In genomic region chr11:69654760-69655159, GRCm38 (mm10) we compare ENCODE assay signal across 10 mouse cellular contexts. TPM values are rescaled to one million over a fixed set of nuclear protein-coding genes. Genes with fewer than 3 reads are reported as not detected.
DNase-seq lines count a peak whose midpoint lies in the region; ATAC-seq and TF ChIP-seq lines count a peak whose summit lies in the region.
"Had no signal": no experiment of that assay in that cellular context is flagged by ENCODE, and none has a peak within 500 bp of the region (broad histone marks: within the 10 kb centered on the region; RNA-seq: fewer than 3 reads in every experiment).

No protein-coding gene starts in this region.

- H3K27ac ChIP-seq in forebrain, embryonic 12.5 days: peak overlapping the region; percentile 46; the same call in 1 of the 2 replicates
- no peak overlapping the region for H3K27ac ChIP-seq in forebrain, postnatal 0 days (ENCODE audit: low read depth, low read length)
- H3K27ac ChIP-seq in embryonic facial prominence, embryonic 10.5 days (replicated peaks): peak overlapping the region; percentile 71; the same call in 1 of the 2 replicates

- ATAC-seq in forebrain, embryonic 12.5 days (ENCODE audit: low FRiP score): no peak
- no peak for ATAC-seq in forebrain, postnatal 0 days

- no peaks in the 10 kb centered on the region for H3K27me3 ChIP-seq in forebrain, embryonic 12.5 days
- H3K27me3 ChIP-seq in forebrain, postnatal 0 days (ENCODE audit: insufficient read depth, low read length): no peaks in the 10 kb centered on the region
- no peaks in the 10 kb centered on the region for H3K27me3 ChIP-seq in embryonic facial prominence, embryonic 10.5 days (replicated peaks; ENCODE audit: low read depth, poor library complexity, severe bottlenecking)
- H3K27me3 ChIP-seq: megakaryocyte, embryonic 14.5 days had no signal

- H3K4me2 ChIP-seq in forebrain, embryonic 12.5 days: no peak overlapping the region
- H3K4me2 ChIP-seq in forebrain, postnatal 0 days (ENCODE audit: low read depth): no peak overlapping the region

- peaks cover 16% of the 10 kb centered on the region for H3K4me1 ChIP-seq in forebrain, embryonic 12.5 days
- H3K4me1 ChIP-seq in forebrain, postnatal 0 days (ENCODE audit: insufficient read depth): no peaks in the 10 kb centered on the region
- peaks cover 39% of the 10 kb centered on the region for H3K4me1 ChIP-seq in embryonic facial prominence, embryonic 10.5 days

- H3K4me3 ChIP-seq in forebrain, embryonic 12.5 days (replicated peaks): no peak overlapping the region
- no peak overlapping the region for H3K4me3 ChIP-seq in forebrain, postnatal 0 days (ENCODE audit: low read depth, low read length)
- peak overlapping the region; percentile 19 for H3K4me3 ChIP-seq in embryonic facial prominence, embryonic 10.5 days
- H3K4me3 ChIP-seq: megakaryocyte, embryonic 14.5 days had no signal

- WGBS in forebrain, embryonic 12.5 days: 43% methylated on average over 9 of the region's 9 CpGs
- 56% methylated on average over 9 of the region's 9 CpGs for WGBS in forebrain, postnatal 0 days
- 39% methylated on average over 9 of the region's 9 CpGs for WGBS in embryonic facial prominence, embryonic 10.5 days

- no peak for DNase-seq in forebrain, postnatal 0 days
- DNase-seq in kidney, postnatal 4 days: peak; percentile 23 to 35
- no peak for DNase-seq in kidney, postnatal 36 days
- DNase-seq in embryonic facial prominence, embryonic 10.5 days (ENCODE audit: low spot score): peak; percentile 29
- DNase-seq in lung, postnatal 36 days: peak; percentile 39
- no peak for DNase-seq in frontal cortex, adult 2 months (ENCODE audit: extremely low spot score in 1 of 2, low spot score in 1 of 2)
- DNase-seq in Muller cell, postnatal 12 days (ENCODE audit: inconsistent ontology term): no peak

- H3K9me3 ChIP-seq in forebrain, embryonic 12.5 days: no peaks in the 10 kb centered on the region
- H3K9me3 ChIP-seq in forebrain, postnatal 0 days (ENCODE audit: low read length): no peaks in the 10 kb centered on the region
- H3K9me3 ChIP-seq in embryonic facial prominence, embryonic 10.5 days: no peaks in the 10 kb centered on the region
- H3K9me3 ChIP-seq: megakaryocyte, embryonic 14.5 days had no signal

- H3K36me3 ChIP-seq in forebrain, embryonic 12.5 days (replicated peaks): peaks cover 83% of the 10 kb centered on the region
- peaks cover 72% of the 10 kb centered on the region for H3K36me3 ChIP-seq in forebrain, postnatal 0 days (ENCODE audit: insufficient read depth)
- peaks cover 94% of the 10 kb centered on the region for H3K36me3 ChIP-seq in embryonic facial prominence, embryonic 10.5 days (replicated peaks)

- H3K9ac ChIP-seq in forebrain, embryonic 12.5 days: no peak overlapping the region
- no peak overlapping the region for H3K9ac ChIP-seq in forebrain, postnatal 0 days

- no peak for TF ChIP-seq CTCF in forebrain, postnatal 0 days (IDR thresholded peaks at IDR 0.05; ENCODE audit: low read depth)

RNA-seq across cellular contexts. Expression of gene Sox15, which starts 0.4 kb away (rescaled TPM):
- not detected in 2 replicates for polyA plus RNA-seq in forebrain, embryonic 12.5 days (2016; fragmentation: Nextera tagmentation; extraction: Ambion mirVana)
- not detected in 2 replicates for total RNA-seq in forebrain, postnatal 0 days (2014; rRNA removed)
- polyA plus RNA-seq in forebrain, postnatal 0 days (2015; fragmentation: Nextera tagmentation; extraction: Ambion mirVana): not detected in 2 replicates
- 0.17 TPM in 1 of 2 replicates, not detected in the other for polyA plus RNA-seq in embryonic facial prominence, embryonic 10.5 days (2016; fragmentation: Nextera tagmentation; extraction: Ambion mirVana)
- 0.34 TPM in 1 of 2 replicates, not detected in the other for polyA plus RNA-seq in frontal cortex, adult 2 months (2012; rRNA removed)
- total RNA-seq: gastrocnemius, adult 8-10 months had no signal

RNA-seq across cellular contexts. Expression of gene Mpdu1, which starts 7.7 kb away (rescaled TPM):
- polyA plus RNA-seq in forebrain, embryonic 12.5 days (2016; fragmentation: Nextera tagmentation; extraction: Ambion mirVana): 74.7 and 80.9 TPM in 2 replicates
- total RNA-seq in forebrain, postnatal 0 days (2014; rRNA removed): 158 and 214 TPM in 2 replicates
- 118 and 122 TPM in 2 replicates for polyA plus RNA-seq in forebrain, postnatal 0 days (2015; fragmentation: Nextera tagmentation; extraction: Ambion mirVana)
- polyA plus RNA-seq in embryonic facial prominence, embryonic 10.5 days (2016; fragmentation: Nextera tagmentation; extraction: Ambion mirVana): 64.9 and 67.2 TPM in 2 replicates
- 104 and 113 TPM in 2 replicates for polyA plus RNA-seq in frontal cortex, adult 2 months (2012; rRNA removed)

RNA-seq across cellular contexts. Expression of gene Cd68, which starts 11.2 kb away (rescaled TPM):
- 5.5 TPM in 2 replicates for polyA plus RNA-seq in forebrain, embryonic 12.5 days (2016; fragmentation: Nextera tagmentation; extraction: Ambion mirVana)
- total RNA-seq in forebrain, postnatal 0 days (2014; rRNA removed): 6.4 and 7.7 TPM in 2 replicates
- polyA plus RNA-seq in forebrain, postnatal 0 days (2015; fragmentation: Nextera tagmentation; extraction: Ambion mirVana): 16.0 and 16.3 TPM in 2 replicates
- polyA plus RNA-seq in embryonic facial prominence, embryonic 10.5 days (2016; fragmentation: Nextera tagmentation; extraction: Ambion mirVana): 5.3 and 7.3 TPM in 2 replicates
- polyA plus RNA-seq in frontal cortex, adult 2 months (2012; rRNA removed): 13.7 TPM in 2 replicates

RNA-seq across cellular contexts. Expression of gene Eif4a1, which starts 17.5 kb away (rescaled TPM):
- 694 and 751 TPM in 2 replicates for polyA plus RNA-seq in forebrain, embryonic 12.5 days (2016; fragmentation: Nextera tagmentation; extraction: Ambion mirVana)
- total RNA-seq in forebrain, postnatal 0 days (2014; rRNA removed): 1,003 and 1,045 TPM in 2 replicates
- polyA plus RNA-seq in forebrain, postnatal 0 days (2015; fragmentation: Nextera tagmentation; extraction: Ambion mirVana): 614 and 772 TPM in 2 replicates
- 780 and 781 TPM in 2 replicates for polyA plus RNA-seq in embryonic facial prominence, embryonic 10.5 days (2016; fragmentation: Nextera tagmentation; extraction: Ambion mirVana)
- 365 and 370 TPM in 2 replicates for polyA plus RNA-seq in frontal cortex, adult 2 months (2012; rRNA removed)

RNA-seq across cellular contexts. Expression of gene Fxr2, which starts 22.0 kb away (rescaled TPM):
- polyA plus RNA-seq in forebrain, embryonic 12.5 days (2016; fragmentation: Nextera tagmentation; extraction: Ambion mirVana): 46.0 and 48.9 TPM in 2 replicates
- 83.9 and 94.5 TPM in 2 replicates for total RNA-seq in forebrain, postnatal 0 days (2014; rRNA removed)
- polyA plus RNA-seq in forebrain, postnatal 0 days (2015; fragmentation: Nextera tagmentation; extraction: Ambion mirVana): 23.1 and 25.2 TPM in 2 replicates
- 45.2 and 45.5 TPM in 2 replicates for polyA plus RNA-seq in embryonic facial prominence, embryonic 10.5 days (2016; fragmentation: Nextera tagmentation; extraction: Ambion mirVana)
- polyA plus RNA-seq in frontal cortex, adult 2 months (2012; rRNA removed): 136 and 154 TPM in 2 replicates

Comparison
In these comparisons a context has a peak if more than half of its experiments do, and no peak if none do; other contexts are left out.
1. DNase-seq: peak in kidney, postnatal 4 days (2 of 2), embryonic facial prominence, embryonic 10.5 days (single experiment) and lung, postnatal 36 days (single experiment); none in forebrain, postnatal 0 days (single experiment), kidney, postnatal 36 days (0 of 2), frontal cortex, adult 2 months (0 of 2) and Muller cell, postnatal 12 days (single experiment).